Mouse (Mus musculus) WW6 (cell line): ENCODE measurements around the gene Nectin1.
A peak's percentile ranks its signal among the peaks of the same experiment; 100 is the strongest.

Experiments used
- DNase-seq: peaks from one replicate; pipeline ENCODE4 v3.0.0-alpha.2; 2013; ENCODE audit warnings: low read depth, low spot score

Nectin1 gene

GRCm38 (mm10) chr9:43797746-43798145 is 54.0 kb downstream of the Nectin1 start:
- no peak for DNase-seq

DNA sequence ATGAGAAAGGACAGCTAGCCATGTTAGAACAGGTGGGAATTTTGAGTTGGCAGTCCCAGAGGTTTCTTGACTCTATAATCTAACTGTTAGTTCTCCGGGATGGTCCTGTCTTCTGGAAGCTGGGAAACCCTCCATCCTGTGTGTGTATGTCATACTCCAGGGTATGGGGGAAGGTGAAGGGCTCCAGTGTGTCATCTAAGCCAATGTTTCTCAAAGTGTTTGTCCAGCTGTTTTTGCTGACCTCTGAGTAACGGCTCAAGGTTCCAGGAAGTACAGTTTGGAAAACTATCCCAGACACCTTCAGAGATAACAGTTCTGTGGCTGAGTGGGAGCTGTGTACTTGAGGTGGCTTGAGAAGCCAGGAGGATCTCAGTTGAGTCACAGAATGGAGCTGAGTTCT is 56.7 kb downstream of the Nectin1 start:
- no peak for DNase-seq

- peak; percentile 31 for DNase-seq
Measured at GRCm38 (mm10) chr9:43801911-43802310, 58.1 kb downstream of the Nectin1 start.

DNA sequence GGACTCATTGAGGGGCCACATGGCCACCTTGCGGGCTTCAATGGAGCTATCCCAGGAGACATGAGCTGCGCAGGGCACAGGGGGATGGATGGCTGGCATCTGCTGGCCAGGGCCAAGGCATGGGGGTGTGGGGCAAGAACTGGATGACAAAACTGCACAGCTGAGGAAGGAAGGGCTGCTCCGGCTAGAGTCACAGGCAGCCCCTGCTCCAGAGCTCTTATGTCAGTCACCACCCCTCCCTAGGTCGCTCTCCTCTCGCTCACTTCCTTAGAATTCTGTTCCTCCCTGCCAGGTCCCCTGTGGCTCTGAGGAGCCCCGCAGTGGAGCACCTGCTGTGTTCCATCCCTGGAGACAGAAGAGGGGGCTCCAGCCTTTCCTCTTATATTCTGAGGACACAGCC is 63.8 kb downstream of the Nectin1 start:
- no peak for DNase-seq

DNA sequence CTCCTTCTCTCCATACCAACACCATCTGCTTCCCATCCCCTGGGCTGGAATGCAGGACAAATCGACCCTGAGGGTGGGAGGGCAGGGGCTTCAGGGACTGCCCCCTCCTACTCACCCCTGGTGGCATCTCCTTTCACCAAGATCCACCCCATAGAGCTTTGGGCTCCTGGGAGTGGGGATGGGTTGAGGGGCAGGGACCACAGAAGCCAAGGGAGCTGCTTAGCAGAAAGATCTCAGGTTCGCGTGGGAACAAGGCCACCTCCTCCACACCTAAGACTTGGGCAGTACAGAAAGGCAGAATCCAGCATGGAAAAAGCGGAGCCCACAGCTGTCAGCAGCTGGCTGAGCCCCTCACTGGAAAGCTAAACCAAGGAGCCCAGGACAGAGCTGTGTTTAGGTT is 64.3 kb downstream of the Nectin1 start:
- DNase-seq = no peak

GRCm38 (mm10) chr9:43808546-43808945 is 64.8 kb downstream of the Nectin1 start:
- DNase-seq = no peak

GRCm38 (mm10) chr9:43813156-43813555 is 69.4 kb downstream of the Nectin1 start:
- no peak for DNase-seq

DNA sequence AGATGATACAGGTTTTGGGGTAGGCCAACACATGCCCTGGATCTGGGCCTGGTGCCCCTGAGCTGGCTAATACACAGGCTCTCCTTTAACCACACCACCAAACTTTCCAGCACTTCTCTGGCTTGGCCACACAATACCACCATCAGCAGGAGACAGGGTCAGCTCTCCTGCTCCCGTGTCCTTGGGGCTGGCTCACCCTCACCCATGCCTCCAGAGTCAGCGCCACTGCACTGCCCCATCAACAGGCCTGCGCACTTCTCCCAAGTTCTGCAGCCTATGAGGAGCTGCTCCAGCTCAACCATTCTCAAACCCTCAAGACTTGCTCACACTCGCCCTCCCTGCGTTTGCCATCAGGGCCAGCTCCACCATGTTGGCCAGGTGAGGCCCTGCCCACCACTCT is 78.4 kb downstream of the Nectin1 start:
- DNase-seq = no peak

GRCm38 (mm10) chr9:43825178-43825577 is 81.4 kb downstream of the Nectin1 start:
- no peak for DNase-seq

- no peak for DNase-seq
Measured at GRCm38 (mm10) chr9:43826558-43827253, 82.9 kb downstream of the Nectin1 start.

- DNase-seq = no peak
Measured at GRCm38 (mm10) chr9:43827593-43827992, 83.8 kb downstream of the Nectin1 start.

DNA sequence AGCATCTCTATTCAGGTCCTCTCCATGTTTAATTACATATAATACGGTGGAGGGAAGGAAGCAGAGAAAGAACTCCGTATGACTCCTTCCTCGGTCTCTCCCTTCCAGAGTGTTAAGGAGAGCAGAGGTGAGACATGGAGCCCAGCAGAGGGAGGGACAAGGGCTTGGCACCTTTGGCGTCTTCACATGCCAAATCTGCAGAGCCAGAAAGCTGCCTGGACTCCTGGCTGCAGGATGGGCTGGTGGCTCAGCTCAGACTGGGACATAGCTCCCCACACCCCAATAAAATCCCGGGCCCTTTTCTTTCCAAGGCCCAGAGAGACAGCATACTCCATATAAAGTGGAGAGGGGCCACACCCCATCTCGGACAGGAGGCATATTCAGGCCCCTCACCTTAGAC is 85.2 kb downstream of the Nectin1 start:
- no peak for DNase-seq

GRCm38 (mm10) chr9:43833232-43833631 is 89.4 kb downstream of the Nectin1 start:
- DNase-seq = no peak

DNA sequence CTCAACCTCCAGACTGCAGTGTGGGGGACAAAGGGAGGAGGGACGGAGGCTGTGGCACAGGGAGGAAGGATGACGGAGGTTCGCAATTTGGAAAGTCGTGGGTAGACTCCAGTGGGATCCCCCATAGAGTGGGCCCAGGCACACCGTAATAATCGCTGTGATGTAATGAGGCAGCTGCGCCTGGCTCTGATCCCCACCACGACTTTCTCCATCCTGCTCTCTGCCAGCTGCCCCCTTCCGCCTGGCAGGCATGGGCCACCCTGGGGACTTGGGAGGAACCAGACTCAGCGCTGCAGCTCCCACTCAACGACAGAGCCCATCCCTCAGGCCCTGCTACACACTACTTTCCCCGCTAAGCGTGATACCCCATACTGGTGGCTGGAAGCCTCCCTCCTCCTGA is 90.5 kb downstream of the Nectin1 start:
- no peak for DNase-seq

- no peak for DNase-seq
Measured at GRCm38 (mm10) chr9:43838561-43838960, 94.8 kb downstream of the Nectin1 start.

DNA sequence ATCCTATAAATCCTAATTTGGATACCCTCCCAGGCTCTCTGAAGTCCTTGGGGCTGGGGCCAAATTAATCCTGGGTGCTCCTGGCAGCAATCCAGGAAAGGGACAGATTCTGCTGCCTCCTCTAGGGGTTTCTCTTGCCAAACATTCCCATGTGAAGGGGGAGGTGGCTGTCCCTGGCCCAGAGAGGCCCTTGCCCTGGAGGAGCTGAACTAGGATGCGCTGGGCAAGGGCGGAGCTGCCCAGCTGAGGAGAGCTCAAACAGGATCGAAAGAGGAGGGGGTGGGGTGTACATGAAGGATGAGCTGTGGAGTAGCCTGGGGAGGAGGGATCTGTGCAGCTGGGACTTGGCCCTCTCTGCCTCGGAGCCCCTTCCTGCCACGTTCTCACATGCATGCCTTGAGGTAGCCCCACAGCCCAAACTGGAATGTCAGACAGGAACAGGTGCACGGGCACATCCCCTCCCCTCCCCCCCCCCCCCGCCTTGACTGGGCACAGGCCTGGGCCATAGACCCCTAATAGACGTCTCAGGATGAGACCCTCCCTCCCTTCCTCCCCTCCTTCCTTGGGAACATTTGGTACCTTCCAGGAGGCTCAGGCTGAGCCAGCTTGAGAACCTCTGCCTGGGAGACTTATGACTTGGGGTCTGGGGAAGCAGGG is 99.3 kb downstream of the Nectin1 start:
- DNase-seq = no peak

GRCm38 (mm10) chr9:43843711-43844127 is 99.9 kb downstream of the Nectin1 start:
- no peak for DNase-seq

- DNase-seq = no peak
Measured at GRCm38 (mm10) chr9:43845660-43846455, 102.1 kb downstream of the Nectin1 start.

GRCm38 (mm10) chr9:43847861-43848260 is 104.1 kb downstream of the Nectin1 start:
- no peak for DNase-seq

DNA sequence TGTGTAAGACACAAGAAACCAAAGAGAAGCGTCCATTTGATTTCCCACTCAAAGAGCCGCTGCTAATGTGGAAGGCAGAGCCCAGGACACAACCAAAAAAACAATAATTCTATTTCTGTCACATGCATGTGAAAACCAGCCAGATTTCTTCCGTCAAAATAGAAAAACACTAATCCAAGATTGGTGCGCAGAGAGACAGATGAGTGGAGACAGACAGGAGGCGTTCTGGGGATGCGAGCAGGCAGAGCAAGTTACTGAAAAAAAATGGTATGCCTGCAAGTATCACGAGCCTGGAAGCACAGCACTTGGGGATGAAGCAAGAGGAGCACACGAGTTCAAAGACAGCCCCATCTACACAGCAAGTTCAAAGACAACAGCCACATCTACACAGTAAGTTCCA is 106.5 kb downstream of the Nectin1 start:
- DNase-seq = no peak

DNA sequence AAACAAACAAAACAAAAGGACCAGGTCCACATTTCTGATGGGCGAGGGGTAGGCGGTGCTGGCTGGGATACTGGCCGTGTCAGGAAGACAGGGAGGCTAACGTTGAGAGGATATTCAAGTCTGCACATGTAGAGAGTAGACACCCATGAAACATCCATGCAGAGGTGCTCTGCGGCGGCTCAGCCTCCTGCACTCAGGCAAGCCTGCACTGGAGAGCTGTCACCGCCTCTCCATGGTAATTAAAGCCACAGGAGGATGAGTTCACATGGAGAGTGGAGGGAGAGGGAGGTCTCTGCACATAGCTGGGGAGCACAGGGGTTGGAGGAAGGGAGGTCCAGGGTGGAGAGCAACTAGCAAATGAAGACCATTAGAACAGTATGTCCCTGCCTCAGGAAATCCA is 107.4 kb downstream of the Nectin1 start:
- DNase-seq = no peak

GRCm38 (mm10) chr9:43855887-43856286 is 112.1 kb downstream of the Nectin1 start:
- DNase-seq = no peak
